Mouse (Mus musculus) liver, embryonic 15.5 days (tissue): ENCODE data around the gene Trpm3. TPM values are rescaled to one million over a fixed set of nuclear protein-coding genes. Genes with fewer than 3 reads are reported as not detected.

Experiments
- ATAC-seq: fragments of 200-750 bp; cut with Nextera tagmentation; 2 replicates; pipeline ENCODE4 v1.8.0; 2017; ENCODE audit warnings: moderate number of reproducible peaks, mild to moderate bottlenecking, moderate library complexity; ENCODE audit not compliant: insufficient read depth
- H3K27ac ChIP-seq: fragments of 300-500 bp; sonication (generic); replicated peaks from 2 replicates; pipeline ENCODE4 v1.5.1; 2015; ENCODE audit warnings: mild to moderate bottlenecking, inconsistent platforms
- H3K27me3 ChIP-seq: fragments of 300-500 bp; sonication (generic); 2 replicates; pipeline ENCODE4 v1.6.1; 2015; ENCODE audit warnings: mild to moderate bottlenecking, inconsistent platforms
- H3K36me3 ChIP-seq: fragments of 300-500 bp; sonication (generic); replicated peaks from 2 replicates; pipeline ENCODE4 v1.6.1; 2015; ENCODE audit warnings: moderate library complexity, mild to moderate bottlenecking, inconsistent platforms
- H3K4me1 ChIP-seq: fragments of 300-500 bp; sonication (generic); replicated peaks from 2 replicates; pipeline ENCODE4 v1.6.1; 2015; ENCODE audit warnings: inconsistent platforms
- H3K4me2 ChIP-seq: fragments of 300-500 bp; sonication (generic); 2 replicates; pipeline ENCODE4 v1.6.1; 2015; ENCODE audit warnings: moderate library complexity, mild to moderate bottlenecking, inconsistent platforms
- H3K4me3 ChIP-seq: fragments of 300-500 bp; sonication (generic); replicated peaks from 2 replicates; pipeline ENCODE4 v1.5.1; 2015; ENCODE audit warnings: mild to moderate bottlenecking, inconsistent platforms
- H3K9ac ChIP-seq: fragments of 300-500 bp; sonication (generic); 2 replicates; pipeline ENCODE4 v1.6.1; 2015; ENCODE audit warnings: moderate library complexity, mild to moderate bottlenecking, inconsistent platforms
- H3K9me3 ChIP-seq: fragments of 300-500 bp; sonication (generic); replicated peaks from 2 replicates; pipeline ENCODE4 v1.6.1; 2016; ENCODE audit warnings: inconsistent platforms
- WGBS: fragments of 180-500 bp; shearing (Covaris S2); methylation state at CpG from one replicate; pipeline ENCODE4 v1.1.7; 2015; ENCODE audit warnings: mixed read lengths; ENCODE audit not compliant: insufficient replicate concordance; 5-methylcytosine and 5-hydroxymethylcytosine counted together
- polyA plus RNA-seq: library from polyadenylated mRNA; unstranded; fragments of >200 nt; fragmentation: Nextera tagmentation; extraction: Ambion mirVana; gene quantifications from 2 replicates; pipeline ENCODE4 v1.2.1, GENCODE M21; 2015

Gene Trpm3
- polyA plus RNA-seq, 1 experiment from 2014 or later: 0.03 TPM

DNA sequence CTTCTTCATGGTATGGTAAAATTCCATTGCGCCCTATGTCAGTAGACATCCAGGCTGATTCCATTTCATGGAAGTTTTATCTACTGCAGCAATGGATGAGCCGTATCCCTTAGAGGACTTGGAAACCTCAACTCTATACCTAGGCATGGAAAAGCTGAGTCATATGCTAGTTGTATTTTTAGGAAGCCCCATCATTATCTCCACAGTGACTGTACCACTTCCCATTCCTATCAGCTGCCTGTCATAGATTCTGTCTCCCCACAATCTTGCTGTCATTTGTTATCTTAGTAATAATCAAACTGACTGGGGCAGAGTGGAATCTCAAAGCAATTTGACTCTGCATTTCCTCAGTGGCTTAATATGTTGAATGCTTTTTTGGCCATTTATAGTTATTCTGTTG lies 169.2 kb downstream of the Trpm3 start:
- no peak overlapping the region for H3K9ac ChIP-seq
- H3K27me3 ChIP-seq: no peaks in the 10 kb centered on the region
- H3K36me3 ChIP-seq: no peaks in the 10 kb centered on the region
- H3K4me2 ChIP-seq: no peak overlapping the region
- no peak overlapping the region for H3K27ac ChIP-seq
- no peak overlapping the region for H3K4me3 ChIP-seq
- no peaks in the 10 kb centered on the region for H3K9me3 ChIP-seq
- no peaks in the 10 kb centered on the region; the same call in 1 of the 2 replicates for H3K4me1 ChIP-seq
- no peak for ATAC-seq
- WGBS: 44% methylated on average over 2 of the region's 2 CpGs

GRCm38 (mm10) chr19:22317306-22317705 lies 178.5 kb downstream of the Trpm3 start:
- 70% methylated on average over 4 of the region's 4 CpGs for whole genome bisulfite sequencing
- Histone ChIP-seq H3K9ac (no peak overlapping the region), H3K4me2 (no peak overlapping the region), H3K4me1 (no peaks in the 10 kb centered on the region), H3K36me3 (no peaks in the 10 kb centered on the region), H3K9me3 (no peaks in the 10 kb centered on the region), H3K4me3 (no peak overlapping the region), H3K27ac (no peak overlapping the region), H3K27me3 (no peaks in the 10 kb centered on the region)
- ATAC-seq: no peak

- 44% methylated on average over 2 of the region's 2 CpGs for WGBS
- ATAC-seq: no peak
Observed at GRCm38 (mm10) chr19:22326813-22327212, 188.0 kb downstream of the Trpm3 start.

GRCm38 (mm10) chr19:22327226-22327625 lies 188.4 kb downstream of the Trpm3 start:
- Histone ChIP-seq H3K27ac (no peak overlapping the region), H3K9ac (no peak overlapping the region), H3K9me3 (no peaks in the 10 kb centered on the region), H3K4me2 (no peak overlapping the region), H3K4me1 (no peaks in the 10 kb centered on the region), H3K36me3 (no peaks in the 10 kb centered on the region), H3K27me3 (no peaks in the 10 kb centered on the region), H3K4me3 (no peak overlapping the region)
- ATAC-seq: no peak
- 50% methylated on average over 5 of the region's 5 CpGs for WGBS

More at GRCm38 (mm10) chr19:22326813-22327212, 188.0 kb downstream of the Trpm3 start:
- no peak overlapping the region for H3K4me2 ChIP-seq
- no peaks in the 10 kb centered on the region for H3K27me3 ChIP-seq
- H3K4me1 ChIP-seq: no peaks in the 10 kb centered on the region
- no peak overlapping the region for H3K27ac ChIP-seq
- H3K4me3 ChIP-seq: no peak overlapping the region
- H3K9ac ChIP-seq: no peak overlapping the region
- H3K36me3 ChIP-seq: no peaks in the 10 kb centered on the region
- no peaks in the 10 kb centered on the region for H3K9me3 ChIP-seq

DNA sequence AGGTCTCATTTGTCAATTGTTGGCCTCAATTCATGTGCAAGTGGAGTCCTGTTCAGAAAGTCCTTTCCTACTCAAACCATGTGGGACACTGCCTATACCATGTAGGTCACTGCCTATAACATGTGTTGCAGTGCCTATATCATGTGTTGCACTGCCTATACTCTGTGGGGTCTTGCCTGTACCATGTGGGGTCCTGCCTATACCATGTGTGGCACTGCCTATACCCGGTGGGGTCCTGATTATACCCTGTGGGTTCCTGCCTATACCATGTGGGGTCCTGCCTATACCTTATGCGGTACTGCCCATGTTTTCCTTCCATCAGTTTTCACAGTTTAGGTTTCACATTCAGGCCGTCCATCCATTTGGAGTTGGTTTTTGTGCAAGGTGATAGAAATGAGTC lies 197.4 kb downstream of the Trpm3 start:
- Histone ChIP-seq H3K36me3 (no peaks in the 10 kb centered on the region), H3K27ac (no peak overlapping the region), H3K4me2 (no peak overlapping the region), H3K4me3 (no peak overlapping the region), H3K9ac (no peak overlapping the region), H3K4me1 (no peaks in the 10 kb centered on the region), H3K27me3 (no peaks in the 10 kb centered on the region), H3K9me3 (no peaks in the 10 kb centered on the region)
- 55% methylated on average over 3 of the region's 3 CpGs for WGBS
- no peak for ATAC-seq

DNA sequence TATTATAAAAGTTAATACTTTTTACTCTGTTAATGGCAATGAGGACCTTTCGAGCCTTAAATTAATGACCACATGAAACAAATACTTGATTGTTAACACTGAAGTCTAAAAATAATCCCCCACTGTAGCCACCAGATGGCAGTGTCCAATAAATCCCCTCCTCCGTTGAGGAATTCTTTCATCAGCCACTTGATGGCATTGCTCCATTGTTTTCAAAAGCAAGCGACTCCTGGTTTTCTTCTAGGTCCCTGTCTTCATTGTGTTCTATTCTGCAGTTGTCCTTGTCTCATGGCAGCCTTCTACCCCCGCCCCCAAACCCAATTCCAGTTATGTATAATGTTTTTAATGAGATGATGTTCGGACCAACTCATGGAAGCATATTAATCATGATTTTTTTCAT lies 198.6 kb downstream of the Trpm3 start:
- Histone ChIP-seq H3K27ac (no peak overlapping the region), H3K4me2 (no peak overlapping the region), H3K36me3 (no peaks in the 10 kb centered on the region), H3K4me1 (no peaks in the 10 kb centered on the region), H3K4me3 (no peak overlapping the region), H3K9ac (no peak overlapping the region), H3K27me3 (no peaks in the 10 kb centered on the region), H3K9me3 (no peaks in the 10 kb centered on the region)
- 12% methylated on average over 5 of the region's 5 CpGs for WGBS
- no peak for ATAC-seq

GRCm38 (mm10) chr19:22338927-22339326 lies 200.1 kb downstream of the Trpm3 start:
- no peaks in the 10 kb centered on the region for H3K9me3 ChIP-seq
- no peak overlapping the region for H3K4me3 ChIP-seq
- no peaks in the 10 kb centered on the region for H3K4me1 ChIP-seq
- H3K27ac ChIP-seq: no peak overlapping the region
- WGBS: 62% methylated on average over 8 of the region's 8 CpGs
- no peaks in the 10 kb centered on the region for H3K36me3 ChIP-seq
- H3K27me3 ChIP-seq: no peaks in the 10 kb centered on the region
- ATAC-seq: no peak
- no peak overlapping the region for H3K4me2 ChIP-seq
- no peak overlapping the region for H3K9ac ChIP-seq

GRCm38 (mm10) chr19:22354037-22354541 lies 215.2 kb downstream of the Trpm3 start:
- H3K27ac ChIP-seq: no peak overlapping the region
- no peak overlapping the region for H3K4me3 ChIP-seq
- no peaks in the 10 kb centered on the region for H3K36me3 ChIP-seq
- no peak overlapping the region for H3K4me2 ChIP-seq
- H3K9ac ChIP-seq: no peak overlapping the region
- no peaks in the 10 kb centered on the region for H3K4me1 ChIP-seq
- no peak for ATAC-seq
- H3K9me3 ChIP-seq: no peaks in the 10 kb centered on the region
- H3K27me3 ChIP-seq: no peaks in the 10 kb centered on the region
- WGBS: 75% methylated on average over 14 of the region's 14 CpGs

DNA sequence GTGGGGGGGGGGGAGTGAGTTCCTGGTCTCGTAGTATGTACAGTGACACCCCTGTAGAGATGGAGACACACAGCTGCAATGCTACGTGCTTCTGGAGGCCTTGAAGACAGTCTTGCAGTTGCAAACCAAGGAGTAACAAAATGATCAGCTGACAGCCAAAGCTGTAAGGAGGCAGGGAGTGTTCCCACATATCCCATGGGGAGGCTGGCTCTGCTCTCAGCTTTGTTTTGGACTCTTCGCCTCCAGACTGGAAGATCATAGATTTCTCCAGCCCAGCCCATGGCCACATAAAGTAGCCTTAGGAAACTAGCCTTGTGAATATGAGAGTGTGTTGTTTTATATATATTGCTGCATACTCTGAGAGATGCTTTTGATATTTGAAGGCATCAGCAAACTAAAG lies 248.0 kb downstream of the Trpm3 start:
- Histone ChIP-seq H3K9me3 (no peaks in the 10 kb centered on the region), H3K4me3 (no peak overlapping the region), H3K9ac (no peak overlapping the region), H3K27ac (no peak overlapping the region), H3K4me1 (no peaks in the 10 kb centered on the region), H3K4me2 (no peak overlapping the region), H3K36me3 (no peaks in the 10 kb centered on the region), H3K27me3 (no peaks in the 10 kb centered on the region)
- WGBS: 66% methylated on average over 3 of the region's 3 CpGs
- no peak for ATAC-seq

GRCm38 (mm10) chr19:22394700-22395099 lies 255.9 kb downstream of the Trpm3 start:
- H3K4me3 ChIP-seq: no peak overlapping the region
- no peak overlapping the region for H3K27ac ChIP-seq
- H3K9ac ChIP-seq: no peak overlapping the region
- H3K4me1 ChIP-seq: no peaks in the 10 kb centered on the region
- no peak for ATAC-seq
- 63% methylated on average over 1 of the region's 1 CpGs for WGBS
- no peaks in the 10 kb centered on the region for H3K36me3 ChIP-seq
- no peaks in the 10 kb centered on the region for H3K27me3 ChIP-seq
- no peak overlapping the region for H3K4me2 ChIP-seq
- no peaks in the 10 kb centered on the region for H3K9me3 ChIP-seq

DNA sequence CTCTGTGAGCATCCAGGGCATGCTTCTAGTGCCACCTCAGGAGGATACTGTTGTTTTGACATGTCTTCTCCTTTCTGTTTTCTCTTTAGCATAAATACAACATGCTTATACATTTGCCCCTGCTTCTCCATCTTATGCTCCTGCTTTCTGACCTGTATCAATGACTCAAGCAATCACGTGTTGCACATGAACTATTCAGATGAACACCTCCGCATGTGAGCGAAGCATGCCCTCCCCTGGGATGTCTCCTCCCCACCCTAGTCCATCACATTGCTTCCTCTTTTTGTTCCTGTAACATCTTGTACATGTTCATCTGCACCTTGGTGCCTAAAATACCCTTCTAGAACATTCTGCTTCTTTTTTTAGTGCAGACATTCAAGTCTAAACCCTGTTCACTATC lies 265.2 kb downstream of the Trpm3 start:
- Histone ChIP-seq H3K9ac (no peak overlapping the region), H3K36me3 (no peaks in the 10 kb centered on the region), H3K27me3 (no peaks in the 10 kb centered on the region), H3K4me3 (no peak overlapping the region), H3K9me3 (no peaks in the 10 kb centered on the region), H3K4me2 (no peak overlapping the region), H3K27ac (no peak overlapping the region), H3K4me1 (no peaks in the 10 kb centered on the region)
- no peak for ATAC-seq
- 84% methylated on average over 3 of the region's 3 CpGs for WGBS

DNA sequence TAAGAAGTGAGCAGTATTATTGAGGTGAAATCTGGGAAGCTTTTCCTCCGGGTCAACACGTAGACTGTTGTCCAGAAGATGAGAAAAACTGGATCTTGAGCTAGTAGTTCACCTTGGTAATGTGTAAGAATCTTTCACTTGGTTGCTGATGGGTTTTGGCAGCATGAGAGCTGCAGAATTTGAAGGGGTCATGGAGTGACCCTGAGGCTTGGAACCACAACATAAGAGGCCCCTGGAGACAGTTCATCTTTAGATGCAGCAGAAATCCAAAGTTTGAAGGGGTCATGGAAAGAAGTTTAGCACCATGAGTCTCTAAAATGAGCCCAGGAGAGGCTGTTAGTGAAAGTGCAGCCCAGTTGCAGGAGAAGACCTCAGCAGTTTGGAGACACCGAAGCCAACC lies 279.4 kb downstream of the Trpm3 start:
- no peaks in the 10 kb centered on the region for H3K36me3 ChIP-seq
- no peaks in the 10 kb centered on the region for H3K9me3 ChIP-seq
- no peak for ATAC-seq
- H3K4me1 ChIP-seq: no peaks in the 10 kb centered on the region
- H3K27ac ChIP-seq: no peak overlapping the region
- no peak overlapping the region for H3K9ac ChIP-seq
- H3K4me3 ChIP-seq: no peak overlapping the region
- no peak overlapping the region for H3K4me2 ChIP-seq
- H3K27me3 ChIP-seq: no peaks in the 10 kb centered on the region
- 59% methylated on average over 3 of the region's 3 CpGs for WGBS
